In genomic region chr13:59444371-59444770, GRCm38 (mm10) we compare ENCODE assay signal across 16 mouse cellular contexts.
DNase-seq lines count a peak whose midpoint lies in the region; TF ChIP-seq lines count a peak whose summit lies in the region.
"Had no signal": no experiment of that assay in that cellular context is flagged by ENCODE, and none has a peak within 500 bp of the region (broad histone marks: within the 10 kb centered on the region; RNA-seq: fewer than 3 reads in every experiment).

No protein-coding gene starts in this region.

- peak; percentile 33 for DNase-seq in cerebellum, adult 8-10 months
- DNase-seq in cerebellum, adult 9-11 months = no peak
- peak; percentile 16 for DNase-seq in left cerebral cortex, postnatal 4 days
- no peak for DNase-seq in left cerebral cortex, adult 9 months (ENCODE audit: low spot score in 2 of 2)
- peak; percentile 75 to 76 for DNase-seq in cerebellum, postnatal 14 days
- DNase-seq in frontal cortex, postnatal 25 days (ENCODE audit: low spot score in 2 of 2) = no peak
- DNase-seq: adrenal gland, adult 2 months; adrenal gland, postnatal 25 days; gastrocnemius, postnatal 10 days; kidney, adult 9 months had no signal

- H3K27me3 ChIP-seq in myocyte (ENCODE audit: control insufficient read depth, insufficient read depth, insufficient read length) = no peaks in the 10 kb centered on the region
- H3K27me3 ChIP-seq: embryonic facial prominence, embryonic 12.5 days; forebrain, embryonic 15.5 days; heart, embryonic 12.5 days had no signal

- intact Hi-C loops in left cerebral cortex, postnatal 4 days (cut with DNase I) = no loop called here

- no peaks in the 10 kb centered on the region for H3K36me3 ChIP-seq in myocyte (ENCODE audit: control insufficient read depth, insufficient read depth)
- H3K36me3 ChIP-seq: embryonic facial prominence, embryonic 12.5 days; heart, embryonic 12.5 days; hindbrain, embryonic 10.5 days had no signal

- no peak for TF ChIP-seq POLR2A in myocyte (IDR thresholded peaks at IDR 0.05; ENCODE audit: insufficient read length, low read depth)

- no peaks in the 10 kb centered on the region for H3K79me2 ChIP-seq in myocyte (ENCODE audit: control insufficient read depth, insufficient read depth)

- no peak overlapping the region for H3K4me2 ChIP-seq in myocyte (ENCODE audit: low read depth)
- H3K4me2 ChIP-seq: embryonic facial prominence, embryonic 12.5 days; forebrain, embryonic 15.5 days; heart, embryonic 12.5 days; hindbrain, embryonic 14.5 days had no signal

- H3ac ChIP-seq in myocyte (ENCODE audit: control insufficient read depth, insufficient read length) = no peak overlapping the region

- no peak overlapping the region for H3K4me3 ChIP-seq in myocyte
- H3K4me3 ChIP-seq: embryonic facial prominence, embryonic 12.5 days; forebrain, embryonic 15.5 days; heart, embryonic 12.5 days; hindbrain, embryonic 10.5 days had no signal

TF ChIP-seq in myocyte, 11 proteins besides CTCF, POLR2A, EP300 and RAD21:
- TF ChIP-seq SRF (IDR thresholded peaks at IDR 0.05; ENCODE audit: control insufficient read depth, insufficient read length, low read depth) = no peak
- TF ChIP-seq POLR2AphosphoS2 (IDR thresholded peaks at IDR 0.05; ENCODE audit: insufficient read length, low read depth) = peak; percentile 48
- no peak for TF ChIP-seq MAX (IDR thresholded peaks at IDR 0.05; ENCODE audit: low read depth)

Comparison
In these comparisons a context has a peak if more than half of its experiments do, and no peak if none do; other contexts are left out.
1. DNase-seq: peak in cerebellum, adult 8-10 months (single experiment), left cerebral cortex, postnatal 4 days (single experiment) and cerebellum, postnatal 14 days (2 of 2); none in cerebellum, adult 9-11 months (single experiment), left cerebral cortex, adult 9 months (0 of 2) and frontal cortex, postnatal 25 days (0 of 2).